Mouse (Mus musculus): Measurements from ENCODE around the gene 4930432K21Rik. TPM values are rescaled to one million over a fixed set of nuclear protein-coding genes. Genes with fewer than 3 reads are reported as not detected.

4930432K21Rik gene
- total and polyA plus RNA-seq, 3 experiments: 0.26 to 0.55 (median 0.30) TPM

DNA sequence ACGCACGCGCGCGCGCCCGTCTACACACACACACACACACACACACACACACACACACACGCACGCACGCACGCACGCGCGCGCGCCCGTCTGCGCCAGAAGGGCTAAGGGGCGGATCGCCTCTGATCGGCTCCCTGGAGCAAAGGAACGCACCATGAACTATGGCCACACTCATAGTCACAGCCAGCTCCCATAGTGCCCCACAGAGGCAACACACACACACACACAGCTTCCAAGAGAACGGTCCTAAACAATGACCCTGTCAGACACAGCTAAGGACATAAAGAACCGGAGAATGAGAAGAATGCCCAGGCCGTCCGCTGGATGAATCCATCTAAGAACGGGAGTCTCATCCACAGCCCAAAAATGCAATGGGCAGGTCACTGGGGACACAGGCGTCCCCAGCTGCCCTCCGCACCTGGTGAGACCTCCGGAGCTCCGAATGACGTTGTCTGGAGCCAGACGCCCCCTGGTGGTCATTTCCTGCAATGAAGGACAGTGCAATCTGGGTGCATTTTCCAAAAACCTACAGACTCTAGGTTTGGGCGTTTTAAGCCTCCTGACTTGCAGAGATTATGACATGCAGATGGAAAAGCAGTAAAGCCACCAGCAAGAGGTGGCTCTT lies 62.5 kb downstream of the 4930432K21Rik start:
- 39% methylated on average over 34 of the region's 34 CpGs for WGBS
- Histone ChIP-seq H3K9ac (ENCODE audit: low read depth, low read length) (peak overlapping the region; percentile 10; the same call in 1 of the 2 replicates), H3K27me3 (ENCODE audit: control insufficient read depth, insufficient read depth, low read length) (no peaks in the 10 kb centered on the region), H3K79me2 (replicated peaks; ENCODE audit: control insufficient read depth, insufficient read depth, low read length) (peaks cover 3% of the 10 kb centered on the region; the same call in 1 of the 2 replicates), H3K4me1 (ENCODE audit: control insufficient read depth, insufficient read depth, low read length) (peaks cover 30% of the 10 kb centered on the region), H3K36me3 (ENCODE audit: control insufficient read depth, insufficient read depth, low read length) (peaks cover 32% of the 10 kb centered on the region), H3K4me3 (no peak overlapping the region; the same call in 1 of the 2 replicates), H3K27ac (peak overlapping the region; percentile 59)
- intact Hi-C loops (cut with DNase I): loop anchor here (1.0 kb wide), 1 partner anchor 23 kb away; no protein-coding TSS in a partner anchor
- DNase-seq: peak; percentile 84 to 88
- TF ChIP-seq CTCF (IDR thresholded peaks at IDR 0.05) (peak; percentile 96), EP300 (IDR thresholded peaks at IDR 0.05; ENCODE audit: insufficient read depth, low read depth, low read length) (peak; percentile 94), POLR2A (IDR thresholded peaks at IDR 0.05; ENCODE audit: insufficient read depth, low read depth, low read length) (peak; percentile 54)

DNA sequence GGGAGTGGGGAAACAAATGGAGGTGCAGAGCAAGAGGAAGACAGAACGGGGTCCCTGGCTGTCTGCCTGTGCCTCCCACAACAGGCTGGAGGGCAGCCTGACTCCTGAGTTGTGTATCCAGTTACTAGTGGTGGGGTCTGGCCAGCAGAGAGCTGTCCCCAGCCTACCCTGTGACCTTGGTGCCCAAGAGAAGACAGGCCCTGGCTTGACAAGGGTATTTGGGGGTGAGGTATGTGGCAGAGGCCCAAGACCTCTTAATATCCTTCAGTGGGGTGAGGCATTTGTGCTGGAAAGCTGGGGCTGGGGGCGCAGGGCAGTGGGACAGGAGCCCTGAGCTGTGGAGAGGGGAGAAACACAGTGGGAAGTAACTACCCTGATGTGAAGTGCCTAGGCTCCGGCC lies 63.4 kb downstream of the 4930432K21Rik start:
- peaks cover 26% of the 10 kb centered on the region for H3K4me1 ChIP-seq (ENCODE audit: control insufficient read depth, insufficient read depth, low read length)
- H3K4me3 ChIP-seq: no peak overlapping the region
- TF ChIP-seq EP300 (IDR thresholded peaks at IDR 0.05; ENCODE audit: insufficient read depth, low read depth, low read length): 0 out of 2 replicates have a peak, but pooled peaks have one; percentile 16
- TF ChIP-seq CTCF (IDR thresholded peaks at IDR 0.05): no peak
- no peak for TF ChIP-seq POLR2A (IDR thresholded peaks at IDR 0.05; ENCODE audit: insufficient read depth, low read depth, low read length)
- no peak overlapping the region for H3K9ac ChIP-seq (ENCODE audit: low read depth, low read length)
- H3K79me2 ChIP-seq (replicated peaks; ENCODE audit: control insufficient read depth, insufficient read depth, low read length): no peaks in the 10 kb centered on the region
- H3K27me3 ChIP-seq (ENCODE audit: control insufficient read depth, insufficient read depth, low read length): no peaks in the 10 kb centered on the region
- H3K36me3 ChIP-seq (ENCODE audit: control insufficient read depth, insufficient read depth, low read length): peaks cover 27% of the 10 kb centered on the region
- no peak for DNase-seq
- peak overlapping the region; percentile 13; the same call in 1 of the 2 replicates for H3K27ac ChIP-seq
- 46% methylated on average over 3 of the region's 3 CpGs for WGBS
- intact Hi-C loops (cut with DNase I): no loop called here

DNA sequence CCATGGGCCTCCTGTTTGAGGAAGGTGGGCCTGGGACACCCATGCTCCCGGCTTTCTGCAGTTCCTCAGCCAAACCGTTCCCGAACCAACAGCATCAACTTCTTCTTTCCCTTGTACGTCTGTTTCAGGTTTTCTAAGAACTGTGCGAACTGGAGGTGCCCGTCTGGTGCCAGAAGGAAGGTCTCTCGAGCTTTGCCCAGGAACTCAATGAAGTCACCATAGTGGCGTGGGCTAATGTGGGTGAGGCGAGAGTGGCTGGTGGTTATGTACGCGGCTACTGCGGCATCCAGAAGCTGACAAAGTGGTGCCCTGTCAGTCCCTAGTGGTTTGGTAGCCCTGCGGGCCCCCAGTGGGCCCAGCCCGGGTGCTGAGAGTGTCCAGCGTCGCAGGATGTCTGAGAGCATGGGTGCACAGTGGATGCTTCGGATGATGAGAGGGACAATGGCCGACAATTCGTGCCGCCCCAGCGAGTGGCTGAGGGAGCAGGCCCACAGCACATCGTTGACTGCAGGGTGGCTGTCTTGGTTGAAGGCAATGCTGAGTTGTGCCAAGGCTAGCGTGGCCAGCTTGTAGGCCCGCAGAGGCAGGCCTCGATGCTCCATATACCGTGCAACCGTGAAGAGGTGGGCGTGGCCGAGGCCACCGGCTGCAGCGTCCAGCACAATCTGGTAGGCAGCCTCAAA lies 64.2 kb downstream of the 4930432K21Rik start:
- no peak for DNase-seq
- intact Hi-C loops (cut with DNase I): no loop called here
- H3K4me3 ChIP-seq: no peak overlapping the region
- no peaks in the 10 kb centered on the region for H3K27me3 ChIP-seq (ENCODE audit: control insufficient read depth, insufficient read depth, low read length)
- whole genome bisulfite sequencing: 88% methylated on average over 31 of the region's 31 CpGs
- no peak overlapping the region for H3K9ac ChIP-seq (ENCODE audit: low read depth, low read length)
- H3K79me2 ChIP-seq (replicated peaks; ENCODE audit: control insufficient read depth, insufficient read depth, low read length): no peaks in the 10 kb centered on the region
- peaks cover 23% of the 10 kb centered on the region for H3K36me3 ChIP-seq (ENCODE audit: control insufficient read depth, insufficient read depth, low read length)
- TF ChIP-seq EP300 (IDR thresholded peaks at IDR 0.05; ENCODE audit: insufficient read depth, low read depth, low read length) (no peak), CTCF (IDR thresholded peaks at IDR 0.05) (no peak), POLR2A (IDR thresholded peaks at IDR 0.05; ENCODE audit: insufficient read depth, low read depth, low read length) (no peak)
- H3K4me1 ChIP-seq (ENCODE audit: control insufficient read depth, insufficient read depth, low read length): peaks cover 22% of the 10 kb centered on the region
- no peak overlapping the region for H3K27ac ChIP-seq

DNA sequence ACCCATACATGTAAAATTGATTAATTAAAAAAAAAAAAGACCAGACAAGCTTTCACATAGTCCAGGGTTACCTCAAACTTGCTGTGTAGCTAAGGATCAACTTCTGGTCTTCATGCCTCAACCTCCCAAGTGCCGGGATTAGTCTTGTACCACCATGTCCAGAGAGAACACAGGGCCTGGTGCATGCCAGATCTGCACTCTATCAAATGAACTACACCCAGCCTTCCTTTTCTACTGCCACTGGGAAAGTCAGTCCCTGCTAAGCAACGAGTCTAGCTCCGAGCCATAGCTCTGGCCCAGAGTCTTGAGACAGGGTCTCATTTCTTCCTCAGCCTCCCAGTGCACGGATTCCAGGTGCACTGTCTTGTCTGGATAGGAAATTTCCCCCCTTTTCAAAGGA lies 65.5 kb downstream of the 4930432K21Rik start:
- intact Hi-C loops (cut with DNase I): no loop called here
- Histone ChIP-seq H3K4me1 (ENCODE audit: control insufficient read depth, insufficient read depth, low read length) (peaks cover 14% of the 10 kb centered on the region), H3K79me2 (replicated peaks; ENCODE audit: control insufficient read depth, insufficient read depth, low read length) (no peaks in the 10 kb centered on the region), H3K9ac (ENCODE audit: low read depth, low read length) (no peak overlapping the region), H3K4me3 (no peak overlapping the region), H3K36me3 (ENCODE audit: control insufficient read depth, insufficient read depth, low read length) (peaks cover 13% of the 10 kb centered on the region), H3K27ac (no peak overlapping the region), H3K27me3 (ENCODE audit: control insufficient read depth, insufficient read depth, low read length) (no peaks in the 10 kb centered on the region)
- no peak for DNase-seq
- TF ChIP-seq POLR2A (IDR thresholded peaks at IDR 0.05; ENCODE audit: insufficient read depth, low read depth, low read length) (no peak), CTCF (IDR thresholded peaks at IDR 0.05) (no peak), EP300 (IDR thresholded peaks at IDR 0.05; ENCODE audit: insufficient read depth, low read depth, low read length) (no peak)
- 91% methylated on average over 4 of the region's 4 CpGs for WGBS

DNA sequence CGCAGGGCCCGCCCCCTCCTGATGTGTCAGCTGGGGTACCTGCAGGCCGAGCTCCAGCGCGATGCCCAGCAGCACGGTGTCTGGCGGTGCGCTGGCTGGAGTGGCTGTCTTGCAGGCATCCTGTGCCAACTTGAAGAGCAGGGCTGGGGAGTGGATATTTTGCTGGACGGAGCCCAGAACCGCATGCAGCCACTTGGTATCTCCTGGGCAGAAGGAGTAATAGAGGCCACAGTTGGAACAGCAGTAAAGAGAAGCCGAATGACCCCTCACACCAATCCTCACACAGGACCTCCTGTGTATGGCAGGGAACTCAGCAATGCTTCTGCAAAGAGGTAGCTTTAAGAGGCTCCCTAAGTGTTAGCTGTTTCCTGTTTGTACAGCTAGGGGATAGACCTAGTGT lies 69.4 kb downstream of the 4930432K21Rik start:
- no peak for DNase-seq
- intact Hi-C loops (cut with DNase I): no loop called here

DNA sequence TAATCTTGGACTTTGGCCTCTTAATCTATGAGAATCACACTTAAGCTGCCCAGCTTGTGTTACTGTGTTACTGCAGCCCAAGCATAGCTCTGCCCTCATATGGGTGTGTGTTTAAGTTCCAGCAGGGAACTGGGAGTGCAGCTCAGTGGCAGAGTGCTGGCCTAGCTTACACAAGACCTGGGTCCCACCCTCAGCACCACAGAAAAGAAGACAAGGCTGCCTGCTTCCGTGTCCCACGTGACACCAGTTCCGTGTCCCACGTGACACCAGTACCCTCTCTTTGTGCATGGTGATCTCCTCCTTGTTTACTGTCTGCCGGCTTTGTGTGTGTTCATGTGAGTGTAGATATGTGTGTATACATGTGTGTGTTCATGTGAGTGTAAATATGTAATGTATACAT lies 70.3 kb downstream of the 4930432K21Rik start:
- no peaks in the 10 kb centered on the region for H3K27me3 ChIP-seq (ENCODE audit: control insufficient read depth, insufficient read depth, low read length)
- H3K27ac ChIP-seq: no peak overlapping the region
- 98% methylated on average over 5 of the region's 5 CpGs for WGBS
- no peaks in the 10 kb centered on the region for H3K4me1 ChIP-seq (ENCODE audit: control insufficient read depth, insufficient read depth, low read length)
- no peak overlapping the region for H3K4me3 ChIP-seq
- no peak overlapping the region for H3K9ac ChIP-seq (ENCODE audit: low read depth, low read length)
- no peaks in the 10 kb centered on the region for H3K36me3 ChIP-seq (ENCODE audit: control insufficient read depth, insufficient read depth, low read length)
- TF ChIP-seq CTCF (IDR thresholded peaks at IDR 0.05) (no peak), POLR2A (IDR thresholded peaks at IDR 0.05; ENCODE audit: insufficient read depth, low read depth, low read length) (no peak), EP300 (IDR thresholded peaks at IDR 0.05; ENCODE audit: insufficient read depth, low read depth, low read length) (no peak)
- peak; percentile 23 to 46 for DNase-seq
- H3K79me2 ChIP-seq (replicated peaks; ENCODE audit: control insufficient read depth, insufficient read depth, low read length): no peaks in the 10 kb centered on the region
- intact Hi-C loops (cut with DNase I): no loop called here

More for the DNA sequence above, 69.4 kb downstream of the 4930432K21Rik start:
- H3K79me2 ChIP-seq (replicated peaks; ENCODE audit: control insufficient read depth, insufficient read depth, low read length): no peaks in the 10 kb centered on the region
- WGBS: 83% methylated on average over 11 of the region's 11 CpGs
- H3K4me1 ChIP-seq (ENCODE audit: control insufficient read depth, insufficient read depth, low read length): no peaks in the 10 kb centered on the region
- no peaks in the 10 kb centered on the region for H3K36me3 ChIP-seq (ENCODE audit: control insufficient read depth, insufficient read depth, low read length)
- H3K27ac ChIP-seq: no peak overlapping the region
- H3K4me3 ChIP-seq: no peak overlapping the region
- no peak overlapping the region for H3K9ac ChIP-seq (ENCODE audit: low read depth, low read length)
- TF ChIP-seq POLR2A (IDR thresholded peaks at IDR 0.05; ENCODE audit: insufficient read depth, low read depth, low read length) (no peak), CTCF (IDR thresholded peaks at IDR 0.05) (no peak), EP300 (IDR thresholded peaks at IDR 0.05; ENCODE audit: insufficient read depth, low read depth, low read length) (no peak)
- H3K27me3 ChIP-seq (ENCODE audit: control insufficient read depth, insufficient read depth, low read length): no peaks in the 10 kb centered on the region
